Mouse (Mus musculus) limb, embryonic 14.5 days (tissue): ENCODE measurements around the gene Ttll12. TPM values are rescaled to one million over a fixed set of nuclear protein-coding genes. Genes with fewer than 3 reads are reported as not detected.

Source experiments
- ATAC-seq: fragments of 200-750 bp; cut with Nextera tagmentation; 2 replicates; pipeline ENCODE4 v1.8.0; 2017; ENCODE audit warnings: low read depth, moderate number of reproducible peaks, moderate TSS enrichment; ENCODE audit not compliant: low FRiP score
- DNase-seq: peaks from one replicate; pipeline ENCODE4 v3.0.0-alpha.2; 2015; ENCODE audit warnings: low spot score
- H3K27ac ChIP-seq: fragments of 300-500 bp; sonication (generic); replicated peaks from 2 replicates; pipeline ENCODE4 v1.5.1; 2014; ENCODE audit warnings: low read depth, mild to moderate bottlenecking, low read length, moderate library complexity, mixed read lengths
- H3K27me3 ChIP-seq: fragments of 300-500 bp; sonication (generic); 2 replicates; pipeline ENCODE4 v1.6.1; 2014; ENCODE audit warnings: low read length, mixed read lengths; ENCODE audit not compliant: control insufficient read depth, insufficient read depth
- H3K36me3 ChIP-seq: fragments of 300-500 bp; sonication (generic); 2 replicates; pipeline ENCODE4 v1.6.1; 2014; ENCODE audit warnings: mild to moderate bottlenecking, low read length, moderate library complexity, mixed read lengths; ENCODE audit not compliant: control insufficient read depth, insufficient read depth
- H3K4me1 ChIP-seq: fragments of 300-500 bp; sonication (generic); 2 replicates; pipeline ENCODE4 v1.6.1; 2014; ENCODE audit warnings: antibody characterized with exemption, low read length, mixed read lengths; ENCODE audit not compliant: control insufficient read depth, insufficient read depth
- H3K4me2 ChIP-seq: fragments of 300-500 bp; sonication (generic); replicated peaks from 2 replicates; pipeline ENCODE4 v1.6.1; 2014; ENCODE audit warnings: low read depth, mild to moderate bottlenecking, low read length, moderate library complexity; ENCODE audit not compliant: severe bottlenecking
- H3K4me3 ChIP-seq: fragments of 300-500 bp; sonication (generic); replicated peaks from 2 replicates; pipeline ENCODE4 v1.5.1; 2014; ENCODE audit warnings: low read length
- H3K9ac ChIP-seq: fragments of 300-500 bp; sonication (generic); 2 replicates; pipeline ENCODE4 v1.6.1; 2014; ENCODE audit warnings: mild to moderate bottlenecking, low read depth, low read length, moderate library complexity; ENCODE audit not compliant: severe bottlenecking
- H3K9me3 ChIP-seq: fragments of 300-500 bp; sonication (generic); 2 replicates; pipeline ENCODE4 v1.6.1; 2016; ENCODE audit warnings: low read length; ENCODE audit not compliant: control insufficient read depth
- POLR2A ChIP-seq: fragments of 200-500 bp; IDR thresholded peaks from 2 replicates; pipeline ENCODE4 v1.8.0; 2012; ENCODE audit warnings: inconsistent platforms, mild to moderate bottlenecking, moderate library complexity, borderline replicate concordance; ENCODE audit not compliant: insufficient read depth, insufficient read length; ENCODE audit errors: extremely low read depth
- WGBS: fragments of 180-500 bp; shearing (Covaris S2); extraction: QIAGEN DNeasy Blood & Tissue Kit; methylation state at CpG from one replicate; pipeline ENCODE4 v1.1.7; 2014; 5-methylcytosine and 5-hydroxymethylcytosine counted together
- polyA plus RNA-seq, 2 experiments: library from polyadenylated mRNA; depleted of rRNA in 1 of 2; stranded (reverse) in 1 of 2; unstranded in 1 of 2; fragments of >200 nt; fragmentation: Nextera tagmentation in 1 of 2; extraction: Ambion mirVana in 1 of 2; gene quantifications; 2 replicates each; pipeline versions ENCODE4 v1.2.1 to v1.2.3; 2012 to 2014

The Ttll12 gene
- polyA plus RNA-seq, 2 experiments, result 35.1 to 35.6 TPM

DNA sequence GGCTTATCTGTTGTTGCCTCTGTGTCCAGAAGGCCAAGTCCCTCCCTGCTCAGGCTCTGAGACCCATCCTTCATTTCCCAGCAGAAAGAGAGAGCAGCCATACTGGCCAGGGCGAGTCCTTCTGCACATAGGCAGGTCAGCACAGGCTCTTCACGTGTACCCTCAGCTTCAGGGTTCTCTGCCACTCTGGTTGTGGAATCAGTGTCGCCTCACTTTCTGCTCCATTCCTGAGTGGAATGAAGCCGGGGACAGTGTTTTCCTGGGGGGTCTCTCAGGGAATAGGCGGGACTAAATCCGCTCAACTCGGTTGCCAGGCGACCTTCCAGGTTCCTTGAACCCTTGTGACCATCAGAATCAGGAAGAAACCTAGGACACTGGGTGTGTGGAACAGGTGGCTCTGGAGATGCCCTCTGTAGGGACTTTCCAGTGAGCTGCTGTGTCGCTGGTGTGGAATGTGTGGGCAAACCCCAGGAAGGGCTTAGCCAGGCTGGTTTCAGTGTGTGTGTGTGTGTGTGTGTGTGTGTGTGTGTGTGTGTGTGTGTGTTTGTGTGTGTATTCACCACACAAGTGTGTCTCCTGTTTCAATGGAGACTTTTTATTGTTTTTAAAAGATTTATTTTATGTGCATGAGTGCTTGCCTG, 53.2 kb downstream of the Ttll12 start:
- H3K4me3 ChIP-seq, result no peak overlapping the region
- TF ChIP-seq POLR2A, result no peak
- no peak for DNase-seq
- ATAC-seq, result no peak
- no peak overlapping the region for H3K27ac ChIP-seq
- H3K36me3 ChIP-seq, result peaks cover 14% of the 10 kb centered on the region
- H3K9ac ChIP-seq, result no peak overlapping the region
- H3K4me1 ChIP-seq, result no peaks in the 10 kb centered on the region
- H3K27me3 ChIP-seq, result no peaks in the 10 kb centered on the region
- no peaks in the 10 kb centered on the region for H3K9me3 ChIP-seq
- 70% methylated on average over 9 of the region's 9 CpGs for WGBS
- H3K4me2 ChIP-seq, result no peak overlapping the region

DNA sequence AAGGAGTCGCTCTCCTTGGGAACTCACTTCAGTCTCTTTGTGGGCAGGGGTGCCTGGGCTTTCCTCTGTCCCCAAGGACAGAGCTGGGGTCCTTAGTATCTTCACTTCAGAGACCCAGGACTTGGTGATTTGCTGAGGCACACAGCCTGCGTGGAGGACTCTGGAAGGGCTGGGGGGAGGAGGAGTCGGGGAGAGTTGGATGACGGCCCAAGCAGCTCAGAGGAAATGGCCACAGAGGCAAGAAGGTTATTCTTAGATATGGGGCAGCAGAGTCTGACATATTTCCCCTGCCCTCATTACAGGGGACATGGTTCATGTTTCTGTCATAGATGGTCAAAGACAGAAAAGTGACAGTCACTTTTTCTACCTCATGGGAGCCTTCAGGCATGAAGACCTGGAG, 55.1 kb downstream of the Ttll12 start:
- Histone ChIP-seq H3K9ac (no peak overlapping the region), H3K4me1 (no peaks in the 10 kb centered on the region), H3K4me3 (no peak overlapping the region), H3K27me3 (no peaks in the 10 kb centered on the region), H3K27ac (no peak overlapping the region), H3K36me3 (no peaks in the 10 kb centered on the region), H3K9me3 (no peaks in the 10 kb centered on the region), H3K4me2 (no peak overlapping the region)
- 49% methylated on average over 4 of the region's 4 CpGs for WGBS
- no peak for ATAC-seq
- no peak for TF ChIP-seq POLR2A
- no peak for DNase-seq

DNA sequence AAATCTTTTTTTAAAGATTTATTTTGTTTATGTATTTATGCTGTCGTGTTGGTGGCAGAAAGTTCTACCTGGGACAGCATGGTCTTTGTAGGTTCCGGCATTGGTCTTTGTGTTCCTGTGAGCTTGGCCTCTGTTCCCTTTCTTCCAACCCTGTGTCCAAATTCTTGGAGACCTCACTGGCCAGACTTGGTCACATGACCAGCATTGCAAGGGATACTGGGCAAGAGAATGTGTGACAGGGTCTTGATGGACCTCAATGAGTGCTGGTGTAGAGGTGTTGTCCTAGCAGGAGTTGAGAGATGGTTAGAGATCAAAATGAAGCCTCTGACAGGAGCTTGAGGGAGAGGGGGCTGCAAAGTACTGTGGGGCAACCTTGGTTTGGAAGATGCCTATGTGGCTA, 56.1 kb downstream of the Ttll12 start:
- ATAC-seq, result no peak
- WGBS, result 91% methylated on average over 2 of the region's 2 CpGs

DNA sequence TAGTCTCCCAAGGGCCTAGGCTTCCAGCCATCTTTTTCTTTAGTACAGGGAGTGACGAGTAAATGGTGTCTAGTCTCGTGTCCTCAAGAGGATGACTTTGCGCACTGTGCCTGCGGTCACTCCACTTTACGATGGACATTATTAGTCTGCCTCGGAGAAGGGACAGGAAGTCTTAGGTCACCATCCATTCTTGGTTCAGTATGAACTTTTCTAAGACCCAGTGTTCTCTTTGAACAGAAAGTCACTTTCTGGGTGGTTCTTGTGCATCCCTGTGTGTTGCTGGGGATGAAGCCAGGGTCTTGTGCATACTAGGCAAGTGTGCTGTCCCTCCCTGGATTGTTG, 59.1 kb downstream of the Ttll12 start:
- no peaks in the 10 kb centered on the region for H3K4me1 ChIP-seq

More for the DNA sequence above, 56.1 kb downstream of the Ttll12 start:
- no peak overlapping the region for H3K4me3 ChIP-seq
- no peak overlapping the region for H3K27ac ChIP-seq
- TF ChIP-seq POLR2A, result no peak
- no peaks in the 10 kb centered on the region for H3K27me3 ChIP-seq
- no peaks in the 10 kb centered on the region for H3K36me3 ChIP-seq
- no peak overlapping the region for H3K9ac ChIP-seq
- DNase-seq, result no peak
- no peaks in the 10 kb centered on the region for H3K4me1 ChIP-seq
- no peaks in the 10 kb centered on the region for H3K9me3 ChIP-seq
- H3K4me2 ChIP-seq, result no peak overlapping the region

DNA sequence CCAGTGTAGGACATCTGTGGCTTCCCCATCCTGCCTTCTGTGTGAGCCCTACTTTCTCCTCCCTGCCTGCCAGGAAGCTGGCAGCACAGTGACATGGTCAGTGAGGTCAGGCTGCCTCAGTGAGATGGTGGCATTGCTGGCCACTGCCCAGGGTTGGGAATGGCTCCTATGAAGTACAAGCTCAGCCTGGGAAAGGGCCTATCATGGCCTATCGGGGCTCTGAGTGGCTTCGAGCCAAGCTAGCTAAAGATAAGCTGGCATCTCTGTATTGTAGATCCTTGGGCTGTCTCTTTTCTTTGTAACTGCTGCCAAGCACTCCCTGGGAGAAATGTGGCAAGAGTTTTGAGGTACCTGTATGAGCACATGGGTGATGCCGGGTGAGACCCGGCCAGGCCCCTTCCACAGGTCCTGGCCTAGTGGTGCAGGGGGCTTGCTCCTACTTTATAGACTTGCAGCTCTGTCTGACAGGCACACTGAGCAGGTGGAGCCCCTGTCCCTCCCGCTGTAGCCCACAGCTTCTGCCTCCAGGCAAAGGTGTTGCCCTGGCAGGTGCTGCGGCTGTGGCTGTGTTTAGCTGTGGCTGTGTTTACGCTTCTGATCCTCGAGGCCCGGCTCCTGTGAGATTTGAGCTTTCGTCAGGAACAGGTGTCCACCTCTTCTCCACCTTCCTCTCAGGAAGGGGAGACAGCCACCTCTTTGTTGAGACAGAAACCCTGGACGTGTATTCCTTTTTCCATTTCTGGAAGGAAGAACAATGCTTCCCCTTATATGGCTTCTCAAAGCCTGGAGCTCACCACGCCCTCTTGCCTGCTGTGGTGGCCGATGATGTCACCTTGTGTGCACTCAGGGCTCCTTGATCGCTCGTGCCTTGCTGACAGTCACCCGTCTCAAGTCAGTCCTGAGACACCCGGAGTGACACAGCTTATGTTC, 59.7 kb downstream of the Ttll12 start:
- no peak overlapping the region for H3K4me2 ChIP-seq
- no peak overlapping the region for H3K4me3 ChIP-seq
- H3K27me3 ChIP-seq, result no peaks in the 10 kb centered on the region
- H3K27ac ChIP-seq, result no peak overlapping the region
- DNase-seq (no peak), ATAC-seq (no peak)
- 72% methylated on average over 17 of the region's 17 CpGs for WGBS
- no peak for TF ChIP-seq POLR2A
- H3K9ac ChIP-seq, result no peak overlapping the region
- no peaks in the 10 kb centered on the region for H3K36me3 ChIP-seq
- no peaks in the 10 kb centered on the region for H3K4me1 ChIP-seq
- no peaks in the 10 kb centered on the region for H3K9me3 ChIP-seq

More for the DNA sequence above, 59.1 kb downstream of the Ttll12 start:
- no peaks in the 10 kb centered on the region for H3K9me3 ChIP-seq
- H3K4me3 ChIP-seq, result no peak overlapping the region
- H3K36me3 ChIP-seq, result no peaks in the 10 kb centered on the region
- no peaks in the 10 kb centered on the region for H3K27me3 ChIP-seq
- WGBS, result 73% methylated on average over 6 of the region's 6 CpGs
- TF ChIP-seq POLR2A, result no peak
- H3K27ac ChIP-seq, result no peak overlapping the region
- no peak overlapping the region for H3K9ac ChIP-seq
- no peak overlapping the region for H3K4me2 ChIP-seq
- DNase-seq, result no peak
- no peak for ATAC-seq
